Mouse (Mus musculus) ES-Bruce4 (cell line): ENCODE data around the gene Olfr522. TPM values are rescaled to one million over a fixed set of nuclear protein-coding genes. Genes with fewer than 3 reads are reported as not detected.

Experiments used
- H3K27ac ChIP-seq: 2 replicates; pipeline ENCODE4 v1.5.1; 2012; ENCODE audit warnings: low read length, inconsistent platforms; ENCODE audit not compliant: insufficient read depth
- H3K27me3 ChIP-seq: 2 replicates; pipeline ENCODE4 v1.6.1; 2012; ENCODE audit warnings: mild to moderate bottlenecking, low read length, inconsistent platforms; ENCODE audit not compliant: control insufficient read depth, poor library complexity, insufficient read depth, severe bottlenecking
- H3K36me3 ChIP-seq: 2 replicates; pipeline ENCODE4 v1.6.1; 2012; ENCODE audit warnings: inconsistent platforms, mild to moderate bottlenecking, low read length, moderate library complexity; ENCODE audit not compliant: control insufficient read depth, poor library complexity, insufficient read depth, severe bottlenecking
- H3K4me1 ChIP-seq: one replicate; pipeline ENCODE4 v1.8.1; 2011; ENCODE audit warnings: low read length; ENCODE audit not compliant: control insufficient read depth, insufficient read depth
- H3K4me3 ChIP-seq: 2 replicates; pipeline ENCODE4 v1.5.1; 2011; ENCODE audit warnings: low read depth, mild to moderate bottlenecking, low read length
- H3K9ac ChIP-seq: 2 replicates; pipeline ENCODE4 v1.6.1; 2012; ENCODE audit warnings: low read depth, mild to moderate bottlenecking, inconsistent platforms; ENCODE audit not compliant: poor library complexity, severe bottlenecking
- H3K9me3 ChIP-seq: replicated peaks from 2 replicates; pipeline ENCODE4 v1.6.1; 2012; ENCODE audit warnings: mild to moderate bottlenecking, low read length, inconsistent platforms; ENCODE audit not compliant: control insufficient read depth, poor library complexity, insufficient read depth, severe bottlenecking
- CTCF ChIP-seq: IDR thresholded peaks from one replicate; pipeline ENCODE4 v1.8.1; 2011; ENCODE audit warnings: low read depth, low read length
- EP300 ChIP-seq: IDR thresholded peaks from 2 replicates; pipeline ENCODE4 v1.6.1; 2011; ENCODE audit warnings: low read depth, low read length; ENCODE audit not compliant: insufficient read depth
- POLR2A ChIP-seq: IDR thresholded peaks from one replicate; pipeline ENCODE4 v1.8.1; 2011; ENCODE audit warnings: low read length; ENCODE audit not compliant: insufficient read depth
- polyA plus RNA-seq: library from polyadenylated mRNA; stranded (reverse); fragments of >200 nt; gene quantifications from 2 replicates; pipeline ENCODE4 v1.2.4, GENCODE M21; 2011; ENCODE audit warnings: low read depth; ENCODE audit not compliant: missing spikeins, insufficient read depth, insufficient read length

Olfr522 gene
- not detected in 2 replicates for polyA plus RNA-seq

DNA sequence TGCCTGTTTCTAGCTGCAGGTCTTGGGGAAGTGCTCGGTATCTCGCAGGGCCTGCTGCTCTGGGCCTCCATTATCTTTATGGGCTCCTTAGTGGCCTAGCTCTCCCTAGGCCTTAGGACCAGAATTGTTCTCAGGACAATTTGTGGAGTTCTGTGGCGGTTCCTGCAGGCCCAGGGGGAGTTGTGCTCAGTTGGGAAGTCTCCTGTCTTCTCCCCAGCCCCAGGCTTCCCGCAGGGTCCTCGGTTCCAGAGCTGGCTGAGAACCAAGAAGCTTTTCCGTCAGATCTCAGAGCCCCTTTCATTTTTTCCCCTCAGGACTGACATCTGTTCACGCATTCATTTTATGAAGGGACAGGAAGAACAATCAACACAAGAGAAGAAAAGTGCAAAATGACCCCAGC is at the start of gene Olfr522:
Gene Olfr522 (minus strand): TSS at position 101 of the 400 bp plus-strand sequence.
- no peak for TF ChIP-seq CTCF
- TF ChIP-seq POLR2A, result no peak
- TF ChIP-seq EP300, result no peak
- Histone ChIP-seq H3K4me3 (no peak within 1 kb of the TSS), H3K4me1 (no peaks in the 10 kb centered on the region), H3K27ac (no peak within 1 kb of the TSS), H3K36me3 (no peaks in the 10 kb centered on the region), H3K9me3 (no peaks in the 10 kb centered on the region), H3K27me3 (no peaks in the 10 kb centered on the region), H3K9ac (no peak within 1 kb of the TSS)

DNA sequence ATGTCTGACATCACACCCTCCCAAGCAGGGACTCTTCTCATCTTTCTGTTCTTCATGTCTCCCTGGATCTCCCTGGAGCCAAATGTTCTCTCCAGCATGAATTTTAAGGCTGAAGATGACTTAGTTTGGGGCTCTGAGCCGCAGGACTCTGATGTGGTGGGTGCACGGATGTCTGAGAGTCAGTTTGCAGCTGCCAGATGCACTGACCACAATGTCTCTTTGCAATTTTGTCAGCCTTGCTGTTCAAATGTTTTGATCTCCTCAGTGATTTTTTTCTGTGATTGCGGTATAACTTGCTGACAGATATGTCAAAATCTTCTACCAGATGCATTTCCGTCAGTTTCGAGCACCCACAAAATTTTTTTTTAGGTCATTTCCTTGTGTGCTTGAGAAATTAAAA is 49.3 kb upstream of the Olfr522 start:
- H3K4me1 ChIP-seq, result no peaks in the 10 kb centered on the region
- H3K9me3 ChIP-seq, result no peaks in the 10 kb centered on the region
- H3K9ac ChIP-seq, result no peak overlapping the region
- H3K36me3 ChIP-seq, result no peaks in the 10 kb centered on the region
- H3K27ac ChIP-seq, result no peak overlapping the region
- H3K4me3 ChIP-seq, result no peak overlapping the region
- no peak for TF ChIP-seq POLR2A
- no peak for TF ChIP-seq CTCF
- TF ChIP-seq EP300, result no peak
- no peaks in the 10 kb centered on the region; the same call in 1 of the 2 replicates for H3K27me3 ChIP-seq

DNA sequence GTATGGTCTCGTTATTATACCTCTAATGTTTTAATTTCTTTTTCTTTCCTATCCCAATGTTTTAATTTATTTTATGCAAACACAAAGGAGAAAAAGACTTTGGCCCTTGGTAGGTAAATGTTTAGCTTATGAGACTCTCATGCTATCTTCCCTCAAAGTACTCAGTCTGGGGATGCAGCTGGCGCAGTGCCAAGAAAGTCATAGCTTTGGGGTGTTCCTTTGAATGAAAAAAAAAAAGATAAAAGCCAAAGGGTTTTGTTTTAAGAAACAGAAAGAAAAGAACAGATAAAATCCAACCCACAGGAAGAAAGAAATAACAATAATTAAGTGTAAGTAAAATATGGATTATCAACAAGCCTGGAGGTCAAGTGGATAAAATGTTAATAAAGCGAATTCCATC is 44.1 kb upstream of the Olfr522 start:
- no peak overlapping the region for H3K27ac ChIP-seq
- no peaks in the 10 kb centered on the region for H3K9me3 ChIP-seq
- H3K27me3 ChIP-seq, result no peaks in the 10 kb centered on the region
- H3K36me3 ChIP-seq, result no peaks in the 10 kb centered on the region
- TF ChIP-seq POLR2A (no peak), EP300 (no peak), CTCF (no peak)
- no peak overlapping the region for H3K9ac ChIP-seq
- no peaks in the 10 kb centered on the region for H3K4me1 ChIP-seq
- no peak overlapping the region for H3K4me3 ChIP-seq

GRCm38 (mm10) chr7:140208153-140208552 is 43.6 kb upstream of the Olfr522 start:
- no peaks in the 10 kb centered on the region for H3K9me3 ChIP-seq
- no peaks in the 10 kb centered on the region for H3K27me3 ChIP-seq
- H3K4me1 ChIP-seq, result no peaks in the 10 kb centered on the region
- no peak overlapping the region for H3K9ac ChIP-seq
- H3K4me3 ChIP-seq, result no peak overlapping the region
- H3K36me3 ChIP-seq, result no peaks in the 10 kb centered on the region
- no peak for TF ChIP-seq POLR2A
- no peak for TF ChIP-seq CTCF
- no peak overlapping the region for H3K27ac ChIP-seq

- Histone ChIP-seq H3K27me3 (no peaks in the 10 kb centered on the region), H3K27ac (no peak overlapping the region), H3K9ac (no peak overlapping the region), H3K36me3 (no peaks in the 10 kb centered on the region), H3K4me1 (no peaks in the 10 kb centered on the region), H3K9me3 (no peaks in the 10 kb centered on the region), H3K4me3 (no peak overlapping the region)
- no peak for TF ChIP-seq EP300
- no peak for TF ChIP-seq CTCF
- TF ChIP-seq POLR2A, result no peak
These were observed 42.3 kb upstream of the Olfr522 start for GRCm38 (mm10) chr7:140206904-140207303.

DNA sequence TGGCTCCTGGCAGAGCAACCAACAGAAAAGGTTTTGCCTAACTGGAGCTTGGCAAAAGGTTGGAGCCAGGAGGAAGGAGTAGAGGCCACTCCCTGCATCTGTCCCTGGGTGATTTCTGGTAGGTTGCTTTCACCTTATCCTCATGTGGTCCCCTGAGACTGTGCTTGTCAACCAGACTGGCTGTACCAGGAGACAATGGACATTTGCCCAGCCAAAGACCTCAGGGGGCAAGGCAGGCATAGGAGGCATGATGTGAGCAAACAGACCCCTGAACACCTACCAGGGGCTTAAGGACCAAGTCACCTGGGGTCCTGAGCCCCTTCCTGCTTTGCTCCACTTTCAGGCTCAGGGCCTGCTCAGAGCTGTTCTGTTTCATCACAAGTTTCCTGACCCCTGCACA is 41.3 kb upstream of the Olfr522 start, which contains the start of gene Olfr524:
Gene Olfr524 (minus strand): TSS at position 101 of the 400 bp plus-strand sequence.
- Histone ChIP-seq H3K27ac (no peak within 1 kb of the TSS), H3K4me3 (no peak within 1 kb of the TSS), H3K36me3 (no peaks in the 10 kb centered on the region), H3K9me3 (no peaks in the 10 kb centered on the region), H3K27me3 (no peaks in the 10 kb centered on the region), H3K4me1 (no peaks in the 10 kb centered on the region), H3K9ac (no peak within 1 kb of the TSS)
- TF ChIP-seq EP300 (no peak), POLR2A (no peak), CTCF (no peak)
